Mouse (Mus musculus): ENCODE results near the gene Ccnjl. TPM values are rescaled to one million over a fixed set of nuclear protein-coding genes. Genes with fewer than 3 reads are reported as not detected.

The Ccnjl gene
- total RNA-seq (2023), result not detected

DNA sequence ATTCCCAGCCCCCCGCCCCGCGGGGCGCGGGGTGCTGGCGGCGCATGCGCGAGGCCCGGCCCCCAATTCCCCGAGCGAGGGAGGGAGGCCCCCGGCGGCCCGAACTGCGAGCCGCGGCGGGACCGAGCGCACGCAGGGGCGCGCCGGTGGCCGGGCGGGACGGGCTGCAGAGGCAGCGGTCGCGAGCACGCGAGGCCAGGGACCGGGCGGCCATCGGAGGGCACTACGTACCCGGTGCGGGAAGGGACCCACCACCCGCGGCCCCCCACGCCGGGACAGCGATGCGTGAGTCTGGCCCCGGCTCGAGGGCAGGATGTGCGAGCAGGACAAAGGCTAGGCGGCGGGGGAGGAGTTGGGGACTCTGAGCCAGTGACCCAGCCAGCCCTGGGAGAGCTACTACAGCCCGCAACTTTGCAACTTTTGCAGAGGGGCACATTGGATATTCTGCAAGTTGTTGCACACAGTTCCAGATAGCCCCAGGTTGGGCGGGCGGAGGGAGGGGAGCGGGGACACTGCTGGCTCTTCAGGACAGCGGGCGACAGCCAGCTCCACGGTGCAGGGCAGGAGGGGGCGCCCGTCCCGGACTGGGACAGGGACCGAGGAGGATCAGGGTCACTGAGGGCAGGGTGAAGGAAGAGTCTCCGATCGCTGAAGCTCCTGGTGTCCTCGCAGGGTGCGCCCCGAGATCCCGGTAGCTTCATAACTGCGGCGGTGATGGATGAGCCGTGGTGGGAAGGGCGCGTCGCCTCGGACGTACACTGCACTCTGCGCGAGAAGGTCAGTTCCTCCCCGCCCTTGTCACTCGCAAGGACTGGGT is at the start of gene Ccnjl:
Gene Ccnjl, plus strand, starts transcription at position 102 of the 817 bp plus-strand sequence.

DNA sequence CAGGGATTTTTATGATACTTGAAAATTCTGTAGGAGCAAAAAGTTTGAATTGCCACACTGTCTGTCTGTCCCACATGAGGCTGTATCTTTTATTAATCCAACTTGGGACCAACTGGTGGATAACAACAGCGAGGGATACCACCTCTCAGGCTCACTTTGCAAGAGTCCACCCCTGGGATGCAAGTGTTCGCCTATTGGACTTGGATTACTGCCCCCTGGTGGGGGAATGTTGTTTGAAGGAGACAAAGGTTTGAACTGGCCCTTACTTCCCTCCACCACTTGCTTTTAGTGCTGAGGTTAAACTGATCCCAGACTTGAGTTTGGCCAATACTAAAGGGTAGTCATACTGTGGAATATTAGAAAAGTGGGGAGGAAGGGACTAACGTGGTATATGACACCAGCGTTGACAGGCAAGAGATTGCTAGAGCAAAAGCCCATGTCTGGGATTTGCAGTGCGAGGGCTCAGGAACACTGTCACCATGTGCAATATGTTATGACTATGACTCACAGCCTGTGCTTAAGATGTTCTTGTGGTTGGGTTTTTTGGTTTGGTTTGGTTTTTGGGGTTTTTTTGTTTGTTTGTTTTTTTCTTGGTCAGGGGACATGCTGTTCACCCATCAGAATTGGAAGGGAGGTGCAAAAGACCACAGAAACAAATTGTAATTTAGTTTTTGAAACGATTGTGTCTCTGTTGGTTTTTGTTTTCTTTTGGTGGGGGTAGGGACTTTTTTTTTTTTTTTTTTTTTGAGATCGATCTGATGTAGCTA is 57.9 kb downstream of the Ccnjl start, which contains the start of gene 4933415A04Rik:
Gene 4933415A04Rik, plus strand, starts transcription at position 717 of the 767 bp plus-strand sequence.

DNA sequence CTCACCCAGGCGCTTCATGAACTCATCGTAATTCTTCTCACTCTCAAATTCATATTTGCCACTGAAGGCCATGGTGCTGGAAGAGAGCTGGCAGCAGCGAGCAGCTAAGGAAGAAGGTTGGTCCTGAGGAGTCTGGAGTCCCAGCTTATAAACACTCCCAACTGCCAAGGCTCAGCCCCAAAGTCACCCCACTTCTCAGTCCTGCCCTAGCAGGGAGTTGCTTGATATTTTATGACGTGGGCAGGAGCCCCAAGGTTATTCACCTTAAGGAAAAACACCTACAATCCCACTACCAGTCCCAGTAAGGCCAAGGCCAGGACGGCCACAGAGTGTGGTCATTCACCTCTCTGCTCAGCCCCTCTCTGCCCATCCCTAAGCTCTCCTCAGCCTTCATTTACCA is 72.9 kb downstream of the Ccnjl start, which contains the start of gene Fabp6:
Gene Fabp6, minus strand, starts transcription at position 101 of the 400 bp plus-strand sequence.

Other genes with a start within 250 kb of the Ccnjl start
- 10 to 100 TPM; 53.8 to 60.2 TPM for gene Pttg1, start 102.5 kb upstream of the Ccnjl start, total RNA-seq (2023)
- gene Slu7, start 95.0 kb upstream of the Ccnjl start, total RNA-seq (2023), result 10 to 100 TPM; 48.0 to 51.6 TPM
- not detected for gene C1qtnf2, start 54.5 kb upstream of the Ccnjl start, total RNA-seq (2023)
- gene 4933415A04Rik, start 58.3 kb downstream of the Ccnjl start, total RNA-seq (2023), result not detected
- not detected for gene Fabp6, start 72.8 kb downstream of the Ccnjl start, total RNA-seq (2023)
- 10 to 100 TPM; 26.2 to 29.2 TPM for gene Pwwp2a, start 153.2 kb downstream of the Ccnjl start, total RNA-seq (2023)
- 10 to 100 TPM; 26.7 to 27.7 TPM for gene Ttc1, start 219.2 kb downstream of the Ccnjl start, total RNA-seq (2023)